Mouse (Mus musculus) myocyte (in vitro differentiated cells): ENCODE results near the gene Nedd9.

Experiments used
- E2F4 ChIP-seq: IDR thresholded peaks from one replicate; pipeline ENCODE4 v1.6.1; 2011; ENCODE audit warnings: mild to moderate bottlenecking, control low read depth, moderate library complexity; ENCODE audit not compliant: insufficient read depth
- POLR2A ChIP-seq: IDR thresholded peaks from one replicate; pipeline ENCODE4 v1.6.1; 2011; ENCODE audit warnings: low read depth, mild to moderate bottlenecking, control low read depth, moderate library complexity; ENCODE audit not compliant: insufficient read length
- POLR2AphosphoS2 ChIP-seq: IDR thresholded peaks from one replicate; pipeline ENCODE4 v1.6.1; 2011; ENCODE audit warnings: low read depth, control low read depth; ENCODE audit not compliant: insufficient read length
- USF1 ChIP-seq: IDR thresholded peaks from one replicate; pipeline ENCODE4 v1.6.1; 2011; ENCODE audit warnings: low read depth, mild to moderate bottlenecking, control low read depth, moderate library complexity

DNA sequence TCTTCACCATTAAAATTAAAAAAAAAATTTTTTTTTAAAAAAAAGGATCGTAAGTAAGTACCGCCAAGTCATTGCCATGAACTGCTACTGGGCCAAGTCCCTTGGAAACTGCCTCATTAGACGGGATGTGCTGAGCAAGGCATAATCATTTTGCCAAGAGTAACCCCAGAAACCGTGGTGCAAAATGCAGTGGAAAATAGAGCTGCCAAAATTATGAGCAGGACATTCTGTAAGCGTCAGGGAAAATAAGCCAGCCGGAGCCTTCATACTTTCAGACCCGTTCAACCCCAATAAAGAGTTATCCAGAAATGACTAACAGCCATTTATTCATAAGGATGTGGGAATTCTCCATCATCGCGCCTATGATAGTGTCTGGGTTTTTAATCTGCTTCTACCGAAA lies 129.2 kb downstream of the Nedd9 start:
- TF ChIP-seq E2F4 (no peak), POLR2A (no peak), USF1 (no peak), POLR2AphosphoS2 (no peak)
